Comparison of ENCODE assay signal across 8 mouse cellular contexts in genomic region chr11:16950976-16951760, GRCm38 (mm10). TPM values are rescaled to one million over a fixed set of nuclear protein-coding genes. Genes with fewer than 3 reads are reported as not detected.
A peak's percentile ranks its signal among the peaks of the same experiment; 100 is the strongest.
DNase-seq lines count a peak whose midpoint lies in the region; ATAC-seq lines count a peak whose summit lies in the region.

TSS of gene Fbxo48 (plus strand) at chr11:16951375.

- peak within 1 kb of the TSS; percentile 55 for H3K27ac ChIP-seq in lung, embryonic 16.5 days (ENCODE audit: low read length)

- peak; percentile 98 for DNase-seq in MEL-GATA-1-ER (ENCODE audit: extremely low read depth, low read depth)
- DNase-seq in cerebellum, adult 8-10 months: peak; percentile 95
- peak; percentile 98 for DNase-seq in forelimb bud, embryonic 11.5 days (ENCODE audit: low read depth, low spot score)
- peak; percentile 95 for DNase-seq in layer of hippocampus, adult 9-10 months (ENCODE audit: low spot score)
- DNase-seq in ovary, postnatal 10 days (ENCODE audit: low spot score): peak; percentile 78
- DNase-seq in thymus, postnatal 10 days (ENCODE audit: low spot score in 2 of 2): peak; percentile 91 to 95

- no peaks in the 10 kb centered on the region for H3K27me3 ChIP-seq in lung, embryonic 16.5 days (ENCODE audit: control insufficient read depth, insufficient read depth, low read depth, low read length)

- H3K9ac ChIP-seq in lung, embryonic 16.5 days (ENCODE audit: low read length): peak within 1 kb of the TSS; percentile 86

- H3K9me3 ChIP-seq in lung, embryonic 16.5 days (ENCODE audit: control insufficient read depth, low read length): no peaks in the 10 kb centered on the region

- H3K4me3 ChIP-seq in lung, embryonic 16.5 days (ENCODE audit: low read length): peak within 1 kb of the TSS; percentile 70

- under 1% methylated on average over 38 of the region's 38 CpGs for WGBS in lung, embryonic 16.5 days

- H3K36me3 ChIP-seq in lung, embryonic 16.5 days (ENCODE audit: control insufficient read depth, insufficient read depth, low read length): no peaks in the 10 kb centered on the region

- ATAC-seq in hematopoietic stem cell, adult 5-6 weeks (replicated peaks in 1 of 2; ENCODE audit: insufficient read depth in 1 of 2, low FRiP score in 2 of 2, low TSS enrichment in 1 of 2, low read depth in 1 of 2, poor library complexity in 2 of 2, severe bottlenecking in 2 of 2): peak; percentile 97 to 98
- ATAC-seq in lung, embryonic 16.5 days (ENCODE audit: low read depth): peak; percentile 99

- peak within 1 kb of the TSS; percentile 92 for H3K4me2 ChIP-seq in lung, embryonic 16.5 days (ENCODE audit: low read depth, low read length)

- H3K4me1 ChIP-seq in lung, embryonic 16.5 days (replicated peaks; ENCODE audit: control insufficient read depth, insufficient read depth, low read length): peaks cover 15% of the 10 kb centered on the region

RNA-seq across cellular contexts. Expression of gene Fbxo48, which starts in this region (rescaled TPM):
- 6.0 and 11.5 TPM in 2 replicates for total RNA-seq in hematopoietic stem cell, adult 5-6 weeks (2017)
- 1.4 TPM in 2 replicates for polyA plus RNA-seq in lung, embryonic 16.5 days (2015; fragmentation: Nextera tagmentation; extraction: Ambion mirVana)

Comparison
In these comparisons a context has a peak if more than half of its experiments do, and no peak if none do; other contexts are left out.
1. Peak in every context shown above with its lines: DNase-seq, ATAC-seq, H3K4me3 ChIP-seq and H3K27ac ChIP-seq.